Mouse (Mus musculus) intestine, embryonic 15.5 days (tissue): ENCODE measurements around the gene Adssl1. TPM values are rescaled to one million over a fixed set of nuclear protein-coding genes. Genes with fewer than 3 reads are reported as not detected.

ENCODE experiments used
- ATAC-seq: fragments of 200-750 bp; cut with Nextera tagmentation; 2 replicates; pipeline ENCODE4 v1.8.0; 2017; ENCODE audit warnings: moderate TSS enrichment, moderate library complexity
- H3K27ac ChIP-seq: fragments of 300-500 bp; sonication (generic); 2 replicates; pipeline ENCODE4 v1.5.1; 2015; ENCODE audit warnings: mild to moderate bottlenecking, inconsistent platforms
- H3K27me3 ChIP-seq: fragments of 300-500 bp; sonication (generic); replicated peaks from 2 replicates; pipeline ENCODE4 v1.6.1; 2015; ENCODE audit warnings: inconsistent platforms
- H3K36me3 ChIP-seq: fragments of 300-500 bp; sonication (generic); 2 replicates; pipeline ENCODE4 v1.6.1; 2015; ENCODE audit warnings: inconsistent platforms
- H3K4me1 ChIP-seq: fragments of 300-500 bp; sonication (generic); replicated peaks from 2 replicates; pipeline ENCODE4 v1.6.1; 2015; ENCODE audit warnings: inconsistent platforms
- H3K4me2 ChIP-seq: fragments of 300-500 bp; sonication (generic); replicated peaks from 2 replicates; pipeline ENCODE4 v1.6.1; 2015; ENCODE audit warnings: mild to moderate bottlenecking, inconsistent platforms
- H3K4me3 ChIP-seq: fragments of 300-500 bp; sonication (generic); replicated peaks from 2 replicates; pipeline ENCODE4 v1.5.1; 2015; ENCODE audit warnings: inconsistent platforms
- H3K9ac ChIP-seq: fragments of 300-500 bp; sonication (generic); 2 replicates; pipeline ENCODE4 v1.6.1; 2015; ENCODE audit warnings: inconsistent platforms
- H3K9me3 ChIP-seq: fragments of 300-500 bp; sonication (generic); 2 replicates; pipeline ENCODE4 v1.6.1; 2016; ENCODE audit warnings: inconsistent platforms
- WGBS: fragments of 180-500 bp; shearing (Covaris S2); methylation state at CpG from one replicate; pipeline ENCODE4 v1.1.7; 2015; 5-methylcytosine and 5-hydroxymethylcytosine counted together
- polyA plus RNA-seq: library from polyadenylated mRNA; unstranded; fragments of >200 nt; fragmentation: Nextera tagmentation; extraction: Ambion mirVana; gene quantifications from 2 replicates; pipeline ENCODE4 v1.2.1, GENCODE M21; 2015

Gene Adssl1
- polyA plus RNA-seq, 1 experiment from 2014 or later, result 2.1 TPM

GRCm38 (mm10) chr12:112585924-112586538 lies 33.8 kb upstream of the Adssl1 start:
- Histone ChIP-seq H3K9me3 (no peaks in the 10 kb centered on the region), H3K9ac (no peak overlapping the region), H3K36me3 (no peaks in the 10 kb centered on the region), H3K27ac (no peak overlapping the region), H3K4me1 (peaks cover 43% of the 10 kb centered on the region), H3K27me3 (peaks cover 3% of the 10 kb centered on the region; the same call in 1 of the 2 replicates), H3K4me3 (no peak overlapping the region), H3K4me2 (no peak overlapping the region)
- 78% methylated on average over 7 of the region's 7 CpGs for WGBS
- ATAC-seq, result peak; percentile 18; the same call in 1 of the 2 replicates

GRCm38 (mm10) chr12:112587125-112588124 lies 32.4 kb upstream of the Adssl1 start:
- Histone ChIP-seq H3K9me3 (no peaks in the 10 kb centered on the region), H3K36me3 (no peaks in the 10 kb centered on the region), H3K27me3 (peaks cover 3% of the 10 kb centered on the region; the same call in 1 of the 2 replicates), H3K4me1 (peaks cover 43% of the 10 kb centered on the region), H3K9ac (no peak overlapping the region), H3K4me2 (peak overlapping the region; percentile 97), H3K4me3 (no peak overlapping the region), H3K27ac (no peak overlapping the region)
- ATAC-seq, result no peak
- WGBS, result 63% methylated on average over 14 of the region's 14 CpGs

GRCm38 (mm10) chr12:112588426-112589256 lies 31.2 kb upstream of the Adssl1 start, which contains the start of gene Inf2:
Inf2 (plus strand) TSS chr12:112588784.
- H3K27me3 ChIP-seq, result peaks cover 3% of the 10 kb centered on the region; the same call in 1 of the 2 replicates
- H3K4me1 ChIP-seq, result peaks cover 44% of the 10 kb centered on the region
- H3K4me2 ChIP-seq, result peak within 1 kb of the TSS; percentile 97
- 0 out of 2 replicates have a peak within 1 kb of the TSS, but pooled peaks have one; percentile 27 for H3K27ac ChIP-seq
- 1% methylated on average over 55 of the region's 60 CpGs for WGBS
- no peaks in the 10 kb centered on the region for H3K9me3 ChIP-seq
- H3K4me3 ChIP-seq, result peak within 1 kb of the TSS; percentile 61
- H3K36me3 ChIP-seq, result no peaks in the 10 kb centered on the region
- peak within 1 kb of the TSS; percentile 69 for H3K9ac ChIP-seq
- ATAC-seq, result peak; percentile 87

- H3K4me2 ChIP-seq, result peak overlapping the region; percentile 97
- peaks cover 3% of the 10 kb centered on the region; the same call in 1 of the 2 replicates for H3K27me3 ChIP-seq
- peak overlapping the region; percentile 61 for H3K4me3 ChIP-seq
- ATAC-seq, result no peak
- H3K4me1 ChIP-seq, result peaks cover 54% of the 10 kb centered on the region
- H3K27ac ChIP-seq, result no peak overlapping the region
- 62% methylated on average over 8 of the region's 8 CpGs for WGBS
- H3K9ac ChIP-seq, result peak overlapping the region; percentile 69
- H3K36me3 ChIP-seq, result no peaks in the 10 kb centered on the region
- H3K9me3 ChIP-seq, result no peaks in the 10 kb centered on the region
Measured at GRCm38 (mm10) chr12:112589491-112590191, 30.2 kb upstream of the Adssl1 start.

- Histone ChIP-seq H3K4me3 (no peak overlapping the region), H3K27me3 (peaks cover 3% of the 10 kb centered on the region; the same call in 1 of the 2 replicates), H3K36me3 (no peaks in the 10 kb centered on the region), H3K4me2 (no peak overlapping the region), H3K27ac (no peak overlapping the region), H3K9ac (no peak overlapping the region), H3K9me3 (no peaks in the 10 kb centered on the region), H3K4me1 (peaks cover 63% of the 10 kb centered on the region)
- 76% methylated on average over 8 of the region's 8 CpGs for WGBS
- no peak for ATAC-seq
Measured at GRCm38 (mm10) chr12:112590566-112591239, 29.1 kb upstream of the Adssl1 start.

- Histone ChIP-seq H3K4me3 (no peak overlapping the region), H3K27me3 (peaks cover 1% of the 10 kb centered on the region; the same call in 1 of the 2 replicates), H3K9ac (no peak overlapping the region), H3K4me1 (peaks cover 58% of the 10 kb centered on the region), H3K36me3 (no peaks in the 10 kb centered on the region), H3K9me3 (no peaks in the 10 kb centered on the region), H3K4me2 (no peak overlapping the region), H3K27ac (no peak overlapping the region)
- ATAC-seq, result no peak
- 88% methylated on average over 5 of the region's 5 CpGs for WGBS
Measured at GRCm38 (mm10) chr12:112591240-112591639, 28.6 kb upstream of the Adssl1 start.

- Histone ChIP-seq H3K27ac (no peak overlapping the region), H3K9ac (no peak overlapping the region), H3K9me3 (no peaks in the 10 kb centered on the region), H3K36me3 (no peaks in the 10 kb centered on the region), H3K27me3 (no peaks in the 10 kb centered on the region), H3K4me1 (peaks cover 57% of the 10 kb centered on the region), H3K4me3 (no peak overlapping the region), H3K4me2 (no peak overlapping the region)
- 75% methylated on average over 3 of the region's 3 CpGs for WGBS
- no peak for ATAC-seq
Measured at GRCm38 (mm10) chr12:112591730-112592129, 28.1 kb upstream of the Adssl1 start.

- Histone ChIP-seq H3K9me3 (no peaks in the 10 kb centered on the region), H3K4me1 (peaks cover 46% of the 10 kb centered on the region), H3K27ac (no peak overlapping the region), H3K9ac (no peak overlapping the region; the same call in 1 of the 2 replicates), H3K36me3 (no peaks in the 10 kb centered on the region), H3K4me3 (no peak overlapping the region), H3K4me2 (no peak overlapping the region), H3K27me3 (no peaks in the 10 kb centered on the region)
- WGBS, result 77% methylated on average over 21 of the region's 21 CpGs
- ATAC-seq, result no peak
Measured at GRCm38 (mm10) chr12:112592985-112593734, 26.7 kb upstream of the Adssl1 start.

- Histone ChIP-seq H3K4me1 (peaks cover 38% of the 10 kb centered on the region), H3K9me3 (no peaks in the 10 kb centered on the region), H3K36me3 (no peaks in the 10 kb centered on the region), H3K27me3 (no peaks in the 10 kb centered on the region), H3K4me3 (no peak overlapping the region), H3K9ac (peak overlapping the region; percentile 10; the same call in 1 of the 2 replicates), H3K4me2 (no peak overlapping the region), H3K27ac (no peak overlapping the region)
- no peak for ATAC-seq
- WGBS, result 67% methylated on average over 16 of the region's 16 CpGs
Measured at GRCm38 (mm10) chr12:112593951-112594915, 25.6 kb upstream of the Adssl1 start.
